Mouse (Mus musculus): Measurements from ENCODE around the gene E030018B13Rik.
A peak's percentile ranks its signal among the peaks of the same experiment; 100 is the strongest.

The E030018B13Rik gene

DNA sequence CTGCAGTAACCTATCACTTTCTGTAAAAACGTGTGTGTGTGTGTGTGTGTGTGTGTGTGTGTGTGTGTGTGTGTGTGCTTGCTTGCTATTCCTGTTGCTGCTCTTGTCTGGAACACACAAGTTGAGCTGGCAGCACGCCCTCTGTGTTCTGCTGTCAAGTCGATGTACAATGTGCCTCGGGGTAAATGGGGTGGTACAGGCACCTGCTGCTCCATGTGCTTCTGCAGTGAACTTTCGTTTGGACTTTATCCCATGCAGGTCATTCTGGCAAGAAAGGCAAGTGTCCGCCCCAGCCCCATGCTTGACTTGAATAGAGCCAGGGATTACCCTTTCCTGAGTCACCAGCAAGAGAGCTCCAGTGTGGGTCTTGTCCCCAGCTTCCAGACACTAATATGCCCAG, 1.0 kb downstream of the E030018B13Rik start:
- DNase-seq (ENCODE audit: low spot score in 2 of 2) = peak; percentile 73 to 82

DNA sequence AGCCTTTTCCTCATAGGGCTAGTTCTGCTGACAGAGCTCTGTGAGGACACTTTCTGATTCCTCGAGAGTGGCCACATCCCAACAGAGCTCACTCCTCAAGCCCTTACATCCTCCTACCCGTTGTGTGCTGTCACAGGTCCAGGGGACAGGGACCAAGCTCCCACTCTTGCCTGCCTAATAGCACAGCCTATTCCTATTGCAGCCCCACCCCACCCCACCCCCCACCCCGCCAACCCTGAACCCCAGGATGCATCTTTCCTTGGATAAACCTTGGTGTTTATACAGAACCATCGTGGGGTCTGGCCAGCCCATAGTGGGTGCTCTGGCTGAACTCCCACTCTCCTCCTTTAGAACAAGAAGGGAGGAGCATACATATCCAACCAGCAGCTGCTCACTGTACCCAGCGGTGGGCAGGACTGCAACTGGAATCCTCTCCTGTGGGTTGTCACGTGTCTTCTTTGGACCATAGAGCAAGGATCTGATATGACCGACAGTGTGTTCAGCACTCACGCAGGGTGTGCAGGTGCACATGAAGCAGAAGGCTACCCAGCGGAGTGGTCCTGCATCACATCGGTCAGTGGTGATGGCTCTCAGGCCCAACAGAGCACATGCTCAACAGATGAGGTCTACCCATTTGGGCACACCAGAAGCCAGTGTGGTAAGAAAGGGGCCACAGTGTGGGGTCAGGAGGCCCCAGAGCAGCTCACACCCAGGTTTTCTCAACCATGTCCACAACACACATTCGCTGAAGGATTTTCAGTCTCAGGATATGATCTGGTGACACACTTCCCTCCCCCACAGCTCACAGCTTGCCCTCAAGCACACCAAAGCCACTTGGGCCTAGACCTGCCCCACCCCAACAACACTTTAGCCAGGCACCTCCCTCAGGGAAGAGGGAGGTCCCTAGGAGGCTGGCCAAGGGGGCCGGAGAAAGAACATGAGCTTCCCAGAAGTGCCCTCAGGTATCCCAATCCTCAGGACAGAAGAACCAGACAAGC, 2.4 kb downstream of the E030018B13Rik start:
- DNase-seq (ENCODE audit: low spot score in 2 of 2) = no peak

DNA sequence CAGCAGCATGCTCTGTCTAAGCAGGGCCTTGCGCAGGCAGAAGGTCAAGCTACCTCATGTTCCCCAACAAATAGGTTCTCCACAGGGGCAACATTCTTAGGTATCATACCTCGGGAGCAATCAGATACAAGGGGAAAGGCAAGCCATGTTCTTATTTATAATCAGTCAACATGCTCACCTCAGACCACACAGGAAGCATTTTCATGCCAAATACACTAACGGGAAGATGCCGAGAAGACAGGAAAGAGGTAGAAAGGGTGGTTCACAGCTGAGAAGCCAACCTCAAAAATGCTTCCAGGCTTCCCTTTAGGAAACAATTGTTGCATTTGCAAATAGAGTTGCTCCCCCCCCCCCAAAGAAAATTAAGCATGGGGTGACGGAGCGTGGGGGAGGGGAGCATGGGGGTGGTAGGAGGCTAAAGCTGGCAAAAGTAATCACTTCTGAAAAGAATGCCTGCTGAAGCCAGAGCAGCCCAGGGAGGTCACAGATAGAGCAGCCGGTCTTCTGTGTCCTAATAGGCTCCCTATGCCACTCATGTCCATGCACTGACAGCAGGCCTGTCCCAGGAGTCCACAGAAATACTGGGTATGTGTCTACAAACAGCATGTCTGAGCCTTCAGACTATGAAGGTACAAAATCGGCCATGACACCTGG, 5.4 kb downstream of the E030018B13Rik start:
- no peak for DNase-seq (ENCODE audit: low spot score in 2 of 2)

DNA sequence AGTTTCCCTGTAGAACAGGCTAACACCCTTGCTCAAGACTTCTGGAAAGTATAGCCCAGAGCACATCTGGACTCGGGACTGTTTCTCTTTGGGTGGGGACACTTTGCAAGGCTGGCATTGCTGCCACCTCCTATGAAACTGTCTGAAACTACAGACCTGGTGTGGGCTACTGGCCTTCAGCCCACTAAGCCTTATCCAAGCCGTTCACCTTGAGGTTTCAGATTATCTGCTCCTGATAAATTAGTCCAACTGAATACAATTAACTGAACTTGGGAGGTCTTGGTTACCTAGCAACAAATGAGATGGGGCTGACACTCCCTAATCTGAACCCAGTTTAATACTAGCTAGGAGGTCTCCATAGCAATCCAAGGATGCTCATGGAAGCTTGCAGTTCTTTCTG, 5.9 kb downstream of the E030018B13Rik start:
- DNase-seq (ENCODE audit: low spot score in 2 of 2) = no peak

DNA sequence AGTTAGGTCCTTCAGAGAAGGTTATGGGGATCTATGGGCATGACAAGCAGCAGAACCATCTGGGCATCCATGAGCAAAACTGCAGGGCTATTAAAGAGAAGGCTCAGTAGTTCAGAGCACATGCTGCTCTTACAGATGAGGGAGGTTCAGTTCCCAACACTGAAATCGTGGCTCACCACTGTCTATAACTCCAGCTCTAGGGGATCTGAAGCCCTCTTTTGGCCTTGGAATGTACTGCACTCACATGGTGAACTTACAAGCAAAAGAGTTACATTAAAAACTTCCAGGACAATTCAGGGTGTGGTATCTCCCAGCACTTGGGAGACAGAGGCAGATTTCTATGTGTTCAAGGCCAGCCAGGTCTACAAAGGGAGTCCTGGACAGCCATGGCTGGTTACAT, 6.3 kb downstream of the E030018B13Rik start:
- no peak for DNase-seq (ENCODE audit: low spot score in 2 of 2)

DNA sequence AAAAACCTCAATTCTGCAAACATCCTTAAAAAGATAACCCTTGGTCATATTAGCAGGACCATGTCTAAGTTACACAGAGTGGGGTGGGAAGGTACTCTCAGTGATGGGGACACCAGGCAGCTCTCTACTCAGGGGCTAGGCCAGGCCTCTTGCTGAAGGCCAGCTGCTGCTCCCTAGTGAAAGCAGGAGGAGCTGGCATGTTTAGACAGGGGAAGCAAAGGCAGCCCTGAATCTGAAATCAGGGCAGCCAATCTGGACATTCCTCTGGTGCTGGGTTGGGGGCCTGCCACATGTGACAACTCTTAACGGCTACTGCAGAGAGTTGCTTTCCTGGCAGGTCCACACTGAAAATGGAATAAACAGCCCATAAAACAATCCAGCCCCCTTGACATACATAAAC, 7.5 kb downstream of the E030018B13Rik start:
- no peak for DNase-seq (ENCODE audit: low spot score in 2 of 2)

DNA sequence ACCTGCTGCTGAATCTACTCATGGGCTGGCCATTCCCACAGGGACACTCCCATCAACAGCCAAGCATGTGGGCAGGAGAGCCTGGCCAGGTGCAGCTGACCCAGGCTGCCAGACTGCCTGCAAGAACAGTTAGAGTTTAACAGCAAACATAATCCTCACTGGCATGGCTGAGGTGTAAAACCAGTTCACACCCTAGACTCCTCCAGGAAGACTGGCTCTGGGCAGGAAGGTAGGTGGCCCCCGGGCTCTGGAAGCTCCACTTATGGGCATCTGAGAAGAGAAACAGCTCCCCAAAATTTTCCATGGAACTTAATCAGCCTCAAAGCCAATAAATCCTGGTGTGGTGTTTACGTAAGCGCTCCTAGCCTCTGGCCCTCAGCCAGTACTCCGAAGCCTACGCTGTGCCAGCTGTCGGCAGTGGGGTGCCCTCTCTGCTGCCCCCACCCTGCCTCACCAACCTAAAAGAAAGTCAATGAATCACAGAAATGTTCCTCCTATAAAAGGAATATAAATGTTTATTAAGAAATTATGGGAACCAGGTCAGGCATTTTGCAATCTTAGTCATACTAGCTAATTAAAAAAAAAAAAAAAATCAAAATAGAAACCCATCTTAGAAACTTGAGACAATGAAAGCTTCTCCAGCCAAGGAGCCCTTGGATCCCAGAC, 8.2 kb downstream of the E030018B13Rik start:
- peak; percentile 74 to 75 for DNase-seq (ENCODE audit: low spot score in 2 of 2)

DNA sequence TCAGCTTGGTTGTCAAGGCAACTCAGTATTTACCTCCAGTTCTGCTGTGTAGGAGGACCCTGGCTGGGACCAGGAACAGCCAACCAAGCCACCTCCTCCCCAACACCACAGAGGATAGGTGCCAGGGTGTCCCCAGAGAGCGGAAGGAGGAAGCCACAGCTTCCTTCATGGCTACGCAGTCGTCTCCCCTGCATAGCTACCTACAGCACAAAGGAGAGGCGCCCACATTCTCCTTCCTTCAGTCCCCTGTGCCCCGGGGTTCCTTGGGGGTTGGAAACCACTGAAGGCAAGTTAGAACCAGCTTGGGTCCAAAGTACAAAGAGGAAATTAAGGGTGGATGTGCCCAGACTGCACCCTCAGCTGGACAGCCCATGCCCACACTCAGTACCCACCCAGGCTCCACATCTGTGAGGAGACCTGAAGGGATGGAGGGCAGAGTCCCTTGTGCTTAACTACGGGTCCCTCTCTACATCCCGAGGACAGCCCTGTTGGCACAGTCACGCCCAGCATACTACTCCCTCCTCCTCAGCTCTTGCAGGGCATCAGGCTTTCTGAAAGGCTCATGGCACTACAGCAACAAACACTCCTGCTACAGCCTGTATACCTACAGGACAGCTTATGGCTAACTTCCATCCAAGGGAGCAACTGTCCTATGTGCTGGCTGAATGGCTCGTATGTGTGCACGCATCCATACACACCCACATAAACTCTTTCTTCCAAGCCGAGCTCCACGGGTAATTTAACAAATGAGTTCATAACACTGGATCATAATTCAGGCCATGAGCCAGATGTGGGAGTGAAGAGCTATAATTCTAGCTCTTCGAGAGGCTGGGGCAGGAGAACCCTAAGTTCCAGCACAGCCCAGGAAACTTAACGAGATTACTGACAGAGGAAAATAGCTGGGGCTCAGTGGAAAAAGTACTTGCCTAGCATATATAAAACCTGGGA, 9.0 kb downstream of the E030018B13Rik start:
- DNase-seq (ENCODE audit: low spot score in 2 of 2) = peak; percentile 63 to 78

DNA sequence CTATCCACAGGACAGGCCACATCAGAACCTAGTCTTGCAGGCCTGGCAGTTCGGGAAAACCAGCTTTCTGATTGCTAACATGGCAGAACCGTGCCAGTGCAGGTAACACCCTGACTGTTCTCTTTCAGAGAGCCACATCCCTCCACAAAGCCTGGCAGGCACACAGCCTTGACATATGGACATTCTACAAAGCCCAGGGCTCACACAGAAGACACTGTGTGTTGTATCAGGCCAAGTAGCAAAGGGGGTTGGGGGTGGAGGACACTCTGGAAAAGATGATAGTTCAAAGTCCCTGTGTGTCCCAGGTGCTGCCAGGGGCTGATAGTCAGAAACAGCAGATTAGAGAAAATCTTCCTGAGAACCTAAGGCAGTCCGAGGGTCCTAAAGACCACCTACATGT, 9.8 kb downstream of the E030018B13Rik start:
- DNase-seq (ENCODE audit: low spot score in 2 of 2) = no peak

DNA sequence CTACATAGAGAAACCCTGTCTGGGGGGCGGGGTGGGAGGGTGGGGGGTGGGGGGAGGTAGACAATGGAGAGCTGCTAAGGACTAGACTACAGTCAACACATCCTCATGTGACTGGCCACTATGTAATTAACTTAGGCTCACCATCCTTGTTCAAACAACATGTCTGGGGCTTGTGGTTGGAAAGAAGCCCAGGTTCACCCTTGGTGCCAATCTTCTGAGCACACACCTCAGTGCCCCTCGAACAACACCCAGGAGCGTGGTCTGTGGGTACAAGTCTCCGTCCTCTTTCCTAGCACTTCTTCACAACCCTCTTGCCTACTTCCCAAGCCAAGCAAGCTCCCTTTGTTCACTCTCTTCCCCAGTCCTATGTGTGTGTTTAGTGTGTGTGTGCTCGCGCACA, 10.5 kb downstream of the E030018B13Rik start:
- DNase-seq (ENCODE audit: low spot score in 2 of 2) = no peak

DNA sequence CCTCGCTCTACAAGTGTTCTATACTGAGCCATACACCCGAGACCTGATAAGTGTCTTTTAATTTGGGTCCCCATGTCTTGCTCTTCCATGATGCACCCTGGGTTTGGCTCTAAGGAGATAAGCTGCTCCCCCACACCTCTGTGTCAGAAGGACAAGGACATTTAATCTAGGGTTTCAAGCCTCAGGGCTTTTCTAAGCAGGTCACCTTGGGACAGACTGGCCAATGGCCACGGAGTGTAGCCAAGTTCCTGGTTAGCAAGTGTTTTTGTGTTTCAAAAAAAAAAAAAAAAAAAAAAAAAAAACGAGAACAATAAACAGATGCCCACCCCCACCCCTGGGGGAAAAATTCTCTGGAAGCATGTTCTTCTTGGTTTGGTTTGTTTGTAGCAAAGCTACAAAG, 12.4 kb downstream of the E030018B13Rik start:
- no peak for DNase-seq (ENCODE audit: low spot score in 2 of 2)

DNA sequence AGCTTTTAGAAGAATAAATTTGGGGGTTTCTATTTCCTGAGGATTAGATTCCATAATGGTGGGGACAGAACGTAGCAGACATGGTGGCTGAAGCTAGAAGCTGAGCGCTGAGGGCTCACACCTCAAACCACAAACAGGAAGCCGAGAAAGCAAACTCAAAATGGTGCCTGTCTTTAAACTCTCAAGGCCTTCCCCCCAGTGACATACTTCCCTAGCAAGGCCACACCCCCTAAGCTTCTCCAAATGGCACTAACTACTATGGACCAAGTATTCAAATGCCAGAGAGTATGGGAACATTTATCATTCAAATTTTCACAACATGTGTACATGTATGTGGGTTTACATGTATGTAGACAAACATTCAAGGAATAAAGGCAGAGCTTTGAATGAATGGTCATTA, 13.5 kb downstream of the E030018B13Rik start:
- DNase-seq (ENCODE audit: low spot score in 2 of 2) = no peak

DNA sequence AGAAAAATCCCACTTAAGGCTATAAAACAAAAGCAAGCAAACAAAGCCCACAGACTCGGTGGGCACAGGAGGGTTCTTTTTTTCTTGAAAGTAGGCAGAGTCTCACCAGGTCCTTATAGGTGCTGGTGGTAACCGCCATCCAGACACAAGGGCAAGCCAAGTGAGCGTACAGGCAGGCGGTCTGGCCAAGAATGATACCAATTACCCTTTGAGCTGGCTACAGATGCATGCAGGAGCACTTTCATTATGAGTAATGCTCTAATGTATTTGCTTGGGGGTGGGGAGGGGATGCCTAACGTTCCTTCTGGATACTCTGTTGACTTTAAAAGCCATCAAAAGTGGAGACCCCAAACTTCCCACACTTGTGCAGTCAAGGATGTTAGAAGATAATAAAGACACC, 14.1 kb downstream of the E030018B13Rik start:
- DNase-seq (ENCODE audit: low spot score in 2 of 2) = no peak

DNA sequence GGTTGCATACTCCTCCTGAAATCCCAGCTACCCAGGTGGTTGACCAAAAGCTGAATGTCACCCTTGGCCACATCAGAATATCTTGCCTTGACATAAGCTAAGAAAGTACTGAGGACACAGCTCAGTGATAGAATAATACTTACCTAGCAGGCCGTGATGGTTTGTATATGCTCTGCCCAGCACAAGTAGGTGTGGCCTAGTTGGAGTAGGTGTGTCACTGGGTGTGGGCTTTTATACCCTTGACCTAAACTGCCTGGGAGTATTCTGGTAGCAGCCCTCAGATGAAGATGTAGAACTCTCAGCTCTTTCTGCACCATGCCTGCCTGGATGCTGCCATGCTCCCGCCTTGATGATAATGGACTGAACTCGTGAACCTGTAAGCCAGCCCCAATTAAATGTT, 15.8 kb downstream of the E030018B13Rik start:
- DNase-seq (ENCODE audit: low spot score in 2 of 2) = no peak

DNA sequence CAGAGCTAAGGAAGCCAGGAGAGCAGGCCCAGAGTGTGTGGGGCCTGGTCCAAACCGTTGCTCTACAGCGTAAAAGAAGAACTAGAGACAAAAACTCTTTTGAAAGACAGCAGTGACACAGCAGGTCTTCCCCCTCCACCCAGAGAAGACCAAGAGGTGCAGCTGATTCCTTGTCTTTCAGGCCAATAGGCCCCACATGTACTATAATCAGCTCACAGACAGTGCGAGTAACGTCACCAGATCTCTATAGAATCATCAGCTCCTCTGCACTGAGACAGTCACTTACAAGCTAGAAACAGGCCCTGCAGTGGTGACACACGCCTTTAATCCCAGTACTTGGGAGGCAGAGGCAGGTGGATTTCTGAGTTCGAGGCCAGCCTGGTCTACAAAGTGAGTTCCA, 17.2 kb downstream of the E030018B13Rik start:
- DNase-seq (ENCODE audit: low spot score in 2 of 2) = no peak

DNA sequence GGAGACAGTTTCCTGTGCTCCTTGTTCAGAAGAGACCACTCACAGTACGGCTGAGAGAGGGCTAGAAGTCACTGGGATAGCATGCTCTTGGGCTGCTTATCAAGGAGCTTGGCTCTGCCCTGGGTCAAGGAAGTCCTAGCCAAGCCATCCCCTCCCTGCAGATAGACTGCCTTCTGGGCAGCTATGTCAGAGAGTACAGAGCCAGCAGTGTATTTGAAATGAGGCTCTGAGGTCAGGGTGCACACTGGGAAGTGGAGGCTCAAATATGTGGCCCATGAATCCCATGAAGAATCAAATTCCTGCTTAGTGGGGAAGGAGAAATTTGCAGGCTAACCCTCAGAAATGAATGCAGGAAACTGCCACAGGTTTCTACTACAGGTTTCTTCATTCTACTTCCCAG, 17.9 kb downstream of the E030018B13Rik start:
- DNase-seq (ENCODE audit: low spot score in 2 of 2) = no peak

DNA sequence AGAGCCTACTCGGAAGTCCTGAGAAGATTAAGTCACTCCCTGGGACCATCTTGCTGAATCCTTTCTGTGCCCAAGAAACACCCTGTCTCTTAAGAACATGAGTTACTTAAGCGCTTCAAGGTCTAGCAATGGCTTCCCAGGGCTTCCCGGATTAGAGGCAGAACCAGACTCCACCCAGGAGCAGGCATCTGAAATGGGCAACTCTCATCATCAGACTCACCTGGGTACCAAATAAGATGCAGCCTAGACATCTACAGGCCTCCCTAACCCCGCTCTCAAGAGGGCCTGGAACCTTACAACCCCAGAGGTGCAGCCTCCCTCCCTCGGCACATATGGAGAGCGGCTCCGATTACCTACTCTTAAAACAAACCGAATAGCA, 19.1 kb downstream of the E030018B13Rik start:
- DNase-seq (ENCODE audit: low spot score in 2 of 2) = no peak

DNA sequence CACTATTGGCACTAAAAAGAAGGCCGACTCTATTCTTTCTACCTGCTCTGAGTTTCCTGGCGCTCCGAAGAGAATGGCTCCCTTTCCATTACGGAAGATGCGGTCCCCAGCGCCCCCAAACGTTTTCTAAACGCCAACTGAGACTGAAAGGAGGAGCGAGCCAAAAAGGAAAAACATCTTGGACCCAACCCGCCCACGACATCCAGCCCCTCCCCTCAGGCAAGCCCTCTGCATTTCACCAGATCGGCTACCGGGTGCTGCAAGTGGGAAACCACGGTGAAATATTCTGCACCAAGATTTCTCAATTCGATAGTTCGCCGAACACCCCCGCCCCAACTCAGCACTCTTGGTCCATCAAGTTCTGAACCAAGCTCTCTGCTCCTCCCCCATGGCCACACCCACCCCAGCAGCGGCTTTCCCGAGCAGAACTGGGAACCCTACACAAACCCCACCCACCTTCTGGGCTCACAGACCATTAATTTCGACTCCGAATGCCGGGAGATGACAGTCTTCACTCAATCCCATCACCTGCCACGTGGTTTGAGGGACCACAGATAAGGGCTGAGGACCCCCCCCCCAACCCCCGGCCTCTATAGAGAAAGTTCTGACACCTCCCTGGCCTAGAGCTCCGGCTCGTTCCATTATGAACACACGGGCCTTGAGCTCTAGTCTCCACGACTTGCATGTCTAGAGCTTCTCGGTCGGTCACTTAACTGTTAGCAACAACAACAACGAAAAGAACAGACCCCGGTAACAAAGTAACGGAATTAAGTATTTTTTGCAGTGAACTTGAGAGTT, 19.7 kb downstream of the E030018B13Rik start:
- DNase-seq (ENCODE audit: low spot score in 2 of 2) = peak; percentile 81 to 83

DNA sequence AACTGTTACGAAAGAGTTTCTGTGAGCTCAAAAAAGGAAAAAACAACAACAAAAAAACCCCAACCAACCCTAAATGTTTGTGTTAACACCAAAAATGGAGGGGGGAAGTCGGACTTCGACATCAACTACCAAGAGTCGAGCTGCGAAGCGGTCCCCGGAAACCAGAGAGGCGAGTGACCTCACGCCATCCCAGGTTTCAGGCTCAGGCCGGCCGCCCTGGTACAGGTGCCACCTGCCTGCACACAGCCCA, 20.3 kb downstream of the E030018B13Rik start:
- DNase-seq (ENCODE audit: low spot score in 2 of 2) = no peak

DNA sequence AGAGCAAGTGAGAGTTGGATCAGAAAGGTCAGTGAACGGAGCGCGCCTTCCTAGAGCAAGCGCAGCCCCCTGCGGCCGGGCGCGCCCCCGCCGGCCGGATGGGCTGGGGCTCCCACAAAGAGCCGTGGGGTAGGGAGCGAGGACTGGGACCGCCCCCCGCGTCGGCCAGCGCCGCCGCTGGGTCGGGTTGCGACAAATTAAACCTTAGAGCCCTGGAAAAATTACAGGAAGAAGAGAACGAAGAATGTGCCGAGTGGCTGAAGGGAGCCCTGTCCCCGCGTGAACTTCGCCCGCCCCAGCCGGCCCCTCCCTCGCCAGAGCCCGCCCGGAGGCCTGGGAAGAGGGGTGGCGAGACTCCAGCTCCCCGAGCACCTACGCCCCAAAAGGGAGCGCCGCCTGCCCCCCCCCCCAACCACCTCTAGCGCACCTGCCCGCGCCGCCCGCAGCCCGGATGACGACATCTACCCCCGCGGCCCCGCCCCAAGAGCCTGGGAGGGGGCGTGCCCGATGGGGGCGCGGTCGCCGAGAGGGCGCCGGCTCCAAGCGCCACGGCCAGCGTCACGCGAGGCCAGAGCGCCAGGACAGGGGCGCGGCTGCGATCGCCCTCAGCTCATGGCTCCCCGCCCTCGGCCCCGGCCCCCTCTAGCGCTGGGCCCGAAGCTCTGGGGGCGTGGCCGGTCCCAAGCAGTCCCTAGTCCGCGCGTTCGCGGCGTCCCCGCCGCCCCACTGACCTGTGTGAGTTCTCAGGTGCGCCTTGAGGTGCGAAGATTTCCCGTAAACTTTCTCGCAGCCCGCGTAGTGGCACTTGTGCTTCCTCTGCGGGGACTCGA, 20.8 kb downstream of the E030018B13Rik start:
- peak; percentile 71 to 75 for DNase-seq (ENCODE audit: low spot score in 2 of 2)

Measured in right cerebral cortex, postnatal 10 days (tissue).